Mouse (Mus musculus) forebrain, embryonic 11.5 days (tissue): ENCODE measurements around the gene Arl5c. TPM values are rescaled to one million over a fixed set of nuclear protein-coding genes. Genes with fewer than 3 reads are reported as not detected.

Source experiments
- ATAC-seq: fragments of 200-750 bp; cut with Nextera tagmentation; replicated peaks from 2 replicates; pipeline ENCODE4 v1.8.0; 2017; ENCODE audit warnings: moderate TSS enrichment; ENCODE audit not compliant: low FRiP score
- DNase-seq: peaks from one replicate; pipeline ENCODE4 v3.0.0-alpha.2; 2017; ENCODE audit warnings: low spot score
- H3K27ac ChIP-seq: fragments of 300-500 bp; sonication (generic); 2 replicates; pipeline ENCODE4 v1.5.1; 2014; ENCODE audit warnings: low read depth, low read length
- H3K27me3 ChIP-seq: fragments of 300-500 bp; sonication (generic); 2 replicates; pipeline ENCODE4 v1.6.1; 2014; ENCODE audit warnings: mild to moderate bottlenecking, low read length, mixed read lengths; ENCODE audit not compliant: control insufficient read depth, insufficient read depth
- H3K36me3 ChIP-seq: fragments of 300-500 bp; sonication (generic); 2 replicates; pipeline ENCODE4 v1.6.1; 2014; ENCODE audit warnings: mild to moderate bottlenecking, low read length, moderate library complexity, mixed read lengths; ENCODE audit not compliant: control insufficient read depth, insufficient read depth
- H3K4me1 ChIP-seq: fragments of 300-500 bp; sonication (generic); replicated peaks from 2 replicates; pipeline ENCODE4 v1.6.1; 2014; ENCODE audit warnings: low read length, mixed read lengths; ENCODE audit not compliant: control insufficient read depth, insufficient read depth
- H3K4me2 ChIP-seq: fragments of 300-500 bp; sonication (generic); 2 replicates; pipeline ENCODE4 v1.6.1; 2014; ENCODE audit warnings: low read depth, mild to moderate bottlenecking, low read length, moderate library complexity, mixed read lengths; ENCODE audit not compliant: severe bottlenecking
- H3K4me3 ChIP-seq: fragments of 300-500 bp; sonication (generic); 2 replicates; pipeline ENCODE4 v1.5.1; 2014; ENCODE audit warnings: low read depth, low read length
- H3K9ac ChIP-seq: fragments of 300-500 bp; sonication (generic); 2 replicates; pipeline ENCODE4 v1.6.1; 2014; ENCODE audit warnings: low read length
- H3K9me3 ChIP-seq: fragments of 300-500 bp; sonication (generic); 2 replicates; pipeline ENCODE4 v1.6.1; 2016; ENCODE audit warnings: low read length, mixed read lengths; ENCODE audit not compliant: control insufficient read depth
- WGBS: fragments of 180-500 bp; shearing (Covaris S2); extraction: QIAGEN DNeasy Blood & Tissue Kit; methylation state at CpG from one replicate; pipeline ENCODE4 v1.1.7; 2014; 5-methylcytosine and 5-hydroxymethylcytosine counted together
- polyA plus RNA-seq: library from polyadenylated mRNA; unstranded; fragments of >200 nt; fragmentation: Nextera tagmentation; extraction: Ambion mirVana; gene quantifications from 2 replicates; pipeline ENCODE4 v1.2.1, GENCODE M21; 2014

The Arl5c gene
- polyA plus RNA-seq, 1 experiment from 2014 or later, result 10.4 TPM

GRCm38 (mm10) chr11:98031443-98031770, 35.4 kb upstream of the Arl5c start:
- Histone ChIP-seq H3K9ac (no peak overlapping the region), H3K36me3 (peaks cover 11% of the 10 kb centered on the region), H3K4me3 (no peak overlapping the region), H3K4me2 (no peak overlapping the region), H3K27me3 (no peaks in the 10 kb centered on the region; the same call in 1 of the 2 replicates), H3K4me1 (peaks cover 17% of the 10 kb centered on the region), H3K27ac (no peak overlapping the region), H3K9me3 (no peaks in the 10 kb centered on the region)
- ATAC-seq, result peak; percentile 23
- 8% methylated on average over 5 of the region's 5 CpGs for WGBS
- DNase-seq, result peak; percentile 89

DNA sequence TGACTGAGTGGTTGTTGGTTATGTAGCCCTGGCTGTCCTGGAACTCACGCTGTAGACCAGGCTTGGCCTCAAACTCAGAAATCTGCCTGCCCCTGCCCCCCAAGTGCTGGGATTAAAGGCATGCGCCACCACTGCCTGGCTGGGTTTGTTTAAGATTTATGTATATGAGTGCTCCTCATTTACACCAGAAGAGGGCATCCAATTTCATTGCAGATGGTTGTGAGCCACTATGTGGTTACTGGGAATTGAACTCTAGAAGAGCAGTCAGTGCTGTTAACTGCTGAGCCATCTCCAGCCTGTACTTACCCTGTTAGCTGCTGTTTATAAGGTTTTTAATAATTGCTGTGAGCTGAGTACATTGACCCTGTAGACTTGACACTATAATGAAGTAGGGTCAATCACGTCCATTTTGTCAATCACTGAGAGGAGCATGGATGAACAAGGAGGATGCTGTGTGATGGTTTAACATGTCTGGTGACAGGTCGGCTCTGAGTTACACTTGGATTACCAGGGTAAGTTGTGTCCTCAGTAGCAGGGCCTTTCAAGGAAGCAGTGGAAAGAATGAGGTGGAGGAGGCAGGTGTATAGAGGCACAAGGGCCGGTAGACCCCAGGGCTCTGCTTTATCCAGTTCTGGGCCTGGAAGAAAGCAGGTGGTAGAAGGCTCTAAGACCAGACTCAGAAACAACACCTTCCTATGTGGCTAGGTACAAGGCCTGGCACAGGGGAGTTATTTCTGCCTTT, 34.9 kb upstream of the Arl5c start:
- no peak; the same call in 1 of the 2 replicates for ATAC-seq
- DNase-seq, result no peak
- Histone ChIP-seq H3K4me3 (no peak overlapping the region), H3K9ac (no peak overlapping the region), H3K27me3 (no peaks in the 10 kb centered on the region), H3K36me3 (peaks cover 11% of the 10 kb centered on the region), H3K4me2 (no peak overlapping the region), H3K4me1 (peaks cover 12% of the 10 kb centered on the region), H3K9me3 (no peaks in the 10 kb centered on the region), H3K27ac (no peak overlapping the region)
- WGBS, result 48% methylated on average over 5 of the region's 5 CpGs

DNA sequence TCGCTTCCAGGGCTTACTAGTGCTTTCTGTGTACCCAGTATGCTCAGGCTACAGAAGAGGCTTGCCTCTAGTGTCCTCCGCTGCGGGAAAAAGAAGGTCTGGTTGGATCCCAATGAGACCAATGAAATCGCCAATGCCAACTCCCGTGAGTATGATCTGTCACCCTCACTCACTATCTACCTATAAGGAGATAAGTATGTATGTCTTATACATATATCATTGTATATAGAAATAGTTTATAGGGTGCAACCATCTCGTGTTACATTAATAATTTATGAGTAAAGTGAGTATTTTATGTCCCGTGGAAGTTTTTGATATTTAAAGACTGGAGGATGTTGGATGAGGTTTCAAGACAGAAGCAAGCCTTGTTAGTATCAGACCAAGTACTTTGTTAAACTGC, 31.8 kb upstream of the Arl5c start:
- Histone ChIP-seq H3K4me3 (peak overlapping the region; percentile 100), H3K9ac (peak overlapping the region; percentile 99), H3K27me3 (no peaks in the 10 kb centered on the region), H3K36me3 (peaks cover 11% of the 10 kb centered on the region), H3K27ac (no peak overlapping the region), H3K4me2 (peak overlapping the region; percentile 92), H3K4me1 (peaks cover 2% of the 10 kb centered on the region; the same call in 1 of the 2 replicates), H3K9me3 (no peaks in the 10 kb centered on the region)
- no peak for DNase-seq
- ATAC-seq, result no peak
- WGBS, result 30% methylated on average over 7 of the region's 7 CpGs

DNA sequence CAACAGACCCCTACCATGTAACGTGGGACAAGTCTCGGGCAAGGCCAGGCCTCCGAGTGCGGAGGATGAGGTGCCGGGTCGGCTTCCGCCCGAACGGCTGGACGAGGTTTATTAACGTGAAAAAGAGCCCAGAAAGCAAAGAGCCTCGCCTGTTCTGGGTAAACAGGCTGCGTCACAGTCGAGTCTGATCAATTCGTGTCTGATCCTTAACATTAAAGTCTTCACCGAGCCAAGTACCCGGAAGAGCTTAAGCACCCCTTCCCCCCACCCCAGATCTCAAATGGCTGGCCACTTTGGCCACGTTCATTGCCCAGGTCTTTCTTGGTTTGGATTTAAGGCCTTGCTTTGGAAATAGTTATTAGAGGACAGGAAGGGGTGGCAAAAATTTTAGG, 31.3 kb upstream of the Arl5c start:
- Histone ChIP-seq H3K9ac (peak overlapping the region; percentile 99), H3K4me3 (peak overlapping the region; percentile 100), H3K4me1 (peaks cover 2% of the 10 kb centered on the region; the same call in 1 of the 2 replicates), H3K9me3 (no peaks in the 10 kb centered on the region), H3K27ac (peak overlapping the region; percentile 67), H3K4me2 (peak overlapping the region; percentile 92), H3K27me3 (no peaks in the 10 kb centered on the region), H3K36me3 (peaks cover 11% of the 10 kb centered on the region)
- DNase-seq (no peak), ATAC-seq (no peak; the same call in 1 of the 2 replicates)
- under 1% methylated on average over 18 of the region's 18 CpGs for WGBS

GRCm38 (mm10) chr11:98026570-98027296, 30.8 kb upstream of the Arl5c start, which contains the start of gene Rpl19:
Gene Rpl19 (plus strand): TSS chr11:98026710.
- H3K27me3 ChIP-seq, result no peaks in the 10 kb centered on the region
- peak within 1 kb of the TSS; percentile 99 for H3K9ac ChIP-seq
- no peaks in the 10 kb centered on the region for H3K9me3 ChIP-seq
- peaks cover 11% of the 10 kb centered on the region for H3K36me3 ChIP-seq
- peak within 1 kb of the TSS; percentile 100 for H3K4me3 ChIP-seq
- ATAC-seq (peak; percentile 67), DNase-seq (peak; percentile 96)
- peaks cover 2% of the 10 kb centered on the region; the same call in 1 of the 2 replicates for H3K4me1 ChIP-seq
- H3K4me2 ChIP-seq, result peak within 1 kb of the TSS; percentile 92
- WGBS, result under 1% methylated on average over 69 of the region's 69 CpGs
- H3K27ac ChIP-seq, result peak within 1 kb of the TSS; percentile 67

DNA sequence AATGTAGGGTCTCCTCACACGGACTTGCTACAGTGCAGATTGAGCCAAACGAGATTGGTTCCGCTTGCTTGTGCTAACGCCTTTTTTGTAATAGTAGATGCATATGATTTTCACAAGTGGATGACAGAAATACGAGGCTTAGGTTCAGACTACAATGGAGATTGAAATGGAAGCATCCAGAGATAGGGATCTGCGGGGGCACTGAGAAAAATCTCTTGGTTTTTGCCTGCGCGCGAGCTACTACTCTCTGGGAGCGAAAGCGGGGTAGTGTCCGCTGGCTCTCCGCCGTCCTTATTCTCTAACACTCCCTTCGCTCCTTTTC, 30.2 kb upstream of the Arl5c start:
- peak overlapping the region; percentile 99 for H3K9ac ChIP-seq
- peaks cover 11% of the 10 kb centered on the region for H3K36me3 ChIP-seq
- no peak for DNase-seq
- peak overlapping the region; percentile 100 for H3K4me3 ChIP-seq
- peak overlapping the region; percentile 67 for H3K27ac ChIP-seq
- no peak for ATAC-seq
- no peaks in the 10 kb centered on the region for H3K9me3 ChIP-seq
- WGBS, result 6% methylated on average over 15 of the region's 15 CpGs
- peaks cover 5% of the 10 kb centered on the region; the same call in 1 of the 2 replicates for H3K4me1 ChIP-seq
- no peaks in the 10 kb centered on the region for H3K27me3 ChIP-seq
- H3K4me2 ChIP-seq, result peak overlapping the region; percentile 92

DNA sequence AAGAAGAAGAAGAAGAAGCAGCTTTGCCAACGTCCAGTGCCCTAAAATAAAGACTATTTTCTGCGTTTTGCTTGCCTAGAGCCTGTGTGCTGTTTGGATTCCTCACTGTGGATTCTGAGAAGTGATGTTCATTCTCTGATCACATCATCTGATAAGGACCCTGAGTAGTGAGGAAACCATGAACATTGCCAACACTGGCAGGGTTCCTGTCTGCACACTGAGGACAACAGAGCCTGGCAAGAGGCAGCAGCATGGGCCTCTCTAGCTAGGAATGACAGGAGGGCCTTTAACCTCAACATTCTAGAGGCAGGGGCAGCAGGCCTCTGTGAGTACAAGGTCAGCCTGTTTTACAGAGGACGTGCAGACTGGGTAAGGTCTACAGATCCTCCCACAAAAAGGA, 28.5 kb upstream of the Arl5c start:
- Histone ChIP-seq H3K9ac (no peak overlapping the region), H3K27me3 (no peaks in the 10 kb centered on the region), H3K27ac (no peak overlapping the region), H3K4me2 (no peak overlapping the region), H3K4me3 (no peak overlapping the region), H3K36me3 (peaks cover 9% of the 10 kb centered on the region), H3K4me1 (peaks cover 14% of the 10 kb centered on the region), H3K9me3 (no peaks in the 10 kb centered on the region)
- 90% methylated on average over 3 of the region's 3 CpGs for WGBS
- ATAC-seq, result no peak
- DNase-seq, result no peak

DNA sequence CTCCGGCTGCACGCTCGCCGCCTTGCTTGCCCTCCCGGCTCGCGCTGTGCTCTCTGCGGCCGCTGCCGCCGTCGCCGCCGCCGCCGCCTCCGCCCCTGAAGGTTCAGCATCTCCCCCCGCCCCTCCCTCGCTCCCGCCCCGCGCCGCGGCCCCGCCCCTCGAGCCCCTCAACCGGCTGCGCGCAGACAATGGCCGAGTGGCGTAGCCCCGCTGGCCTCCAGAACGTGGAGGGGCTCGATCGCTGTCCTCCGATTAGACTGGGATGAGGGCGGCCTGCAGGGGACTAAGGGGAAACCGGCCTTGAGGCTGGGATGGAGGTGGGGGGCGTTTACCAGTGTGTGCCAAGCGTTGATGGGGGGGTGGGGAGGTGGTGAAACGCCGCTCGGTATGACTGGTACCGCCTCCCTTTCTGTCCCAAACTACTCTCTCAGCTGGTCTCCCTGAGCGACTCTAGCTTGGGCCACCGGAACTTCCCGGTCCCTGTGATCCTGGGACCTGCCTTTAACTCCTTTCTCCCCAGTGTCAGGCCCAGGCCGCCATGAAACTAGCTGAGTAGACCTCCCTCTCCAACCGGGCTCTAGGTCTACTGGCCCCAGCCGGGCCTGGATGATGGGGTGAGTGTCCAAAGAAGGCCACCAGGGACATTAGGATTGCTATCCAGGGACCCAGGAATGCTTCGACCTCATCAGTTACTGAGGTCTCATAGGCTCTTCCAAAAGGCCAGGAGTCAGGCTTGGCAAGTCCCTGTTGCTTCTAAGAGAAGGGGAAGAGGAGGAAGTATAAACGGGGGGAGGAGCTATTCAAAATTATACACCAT, 26.8 kb upstream of the Arl5c start, which contains the start of gene Cacnb1:
TSS of gene Cacnb1 (minus strand) at position 480 of the 817 bp plus-strand sequence.
- ATAC-seq (peak; percentile 66), DNase-seq (peak; percentile 93)
- Histone ChIP-seq H3K36me3 (no peaks in the 10 kb centered on the region), H3K4me2 (peak within 1 kb of the TSS; percentile 94), H3K9me3 (no peaks in the 10 kb centered on the region), H3K4me3 (peak within 1 kb of the TSS; percentile 77), H3K27me3 (no peaks in the 10 kb centered on the region), H3K9ac (peak within 1 kb of the TSS; percentile 85), H3K4me1 (peaks cover 20% of the 10 kb centered on the region), H3K27ac (peak within 1 kb of the TSS; percentile 80)
- 1% methylated on average over 50 of the region's 52 CpGs for WGBS
